Mouse (Mus musculus) liver, embryonic 15.5 days (tissue): ENCODE measurements at regions not wholly inside any gene's neighbourhood (a gene's known extent, or its start where the extent isn't known, plus 50 kb on each side); places are given as distances from the start of the nearest gene placed in this dataset.

ENCODE experiments used
- ATAC-seq: fragments of 200-750 bp; cut with Nextera tagmentation; 2 replicates; pipeline ENCODE4 v1.8.0; 2017; ENCODE audit warnings: moderate number of reproducible peaks, mild to moderate bottlenecking, moderate library complexity; ENCODE audit not compliant: insufficient read depth
- H3K27ac ChIP-seq: fragments of 300-500 bp; sonication (generic); replicated peaks from 2 replicates; pipeline ENCODE4 v1.5.1; 2015; ENCODE audit warnings: mild to moderate bottlenecking, inconsistent platforms
- H3K27me3 ChIP-seq: fragments of 300-500 bp; sonication (generic); 2 replicates; pipeline ENCODE4 v1.6.1; 2015; ENCODE audit warnings: mild to moderate bottlenecking, inconsistent platforms
- H3K36me3 ChIP-seq: fragments of 300-500 bp; sonication (generic); replicated peaks from 2 replicates; pipeline ENCODE4 v1.6.1; 2015; ENCODE audit warnings: moderate library complexity, mild to moderate bottlenecking, inconsistent platforms
- H3K4me1 ChIP-seq: fragments of 300-500 bp; sonication (generic); replicated peaks from 2 replicates; pipeline ENCODE4 v1.6.1; 2015; ENCODE audit warnings: inconsistent platforms
- H3K4me2 ChIP-seq: fragments of 300-500 bp; sonication (generic); 2 replicates; pipeline ENCODE4 v1.6.1; 2015; ENCODE audit warnings: moderate library complexity, mild to moderate bottlenecking, inconsistent platforms
- H3K4me3 ChIP-seq: fragments of 300-500 bp; sonication (generic); replicated peaks from 2 replicates; pipeline ENCODE4 v1.5.1; 2015; ENCODE audit warnings: mild to moderate bottlenecking, inconsistent platforms
- H3K9ac ChIP-seq: fragments of 300-500 bp; sonication (generic); 2 replicates; pipeline ENCODE4 v1.6.1; 2015; ENCODE audit warnings: moderate library complexity, mild to moderate bottlenecking, inconsistent platforms
- H3K9me3 ChIP-seq: fragments of 300-500 bp; sonication (generic); replicated peaks from 2 replicates; pipeline ENCODE4 v1.6.1; 2016; ENCODE audit warnings: inconsistent platforms
- WGBS: fragments of 180-500 bp; shearing (Covaris S2); methylation state at CpG from one replicate; pipeline ENCODE4 v1.1.7; 2015; ENCODE audit warnings: mixed read lengths; ENCODE audit not compliant: insufficient replicate concordance; 5-methylcytosine and 5-hydroxymethylcytosine counted together

GRCm38 (mm10) chr14:105706756-105707155 is 189.9 kb downstream of the Spry2 start:
- WGBS = 73% methylated on average over 7 of the region's 7 CpGs
- H3K4me2 ChIP-seq = no peak overlapping the region
- H3K4me1 ChIP-seq = no peaks in the 10 kb centered on the region
- no peaks in the 10 kb centered on the region for H3K9me3 ChIP-seq
- H3K27me3 ChIP-seq = no peaks in the 10 kb centered on the region
- no peak overlapping the region for H3K27ac ChIP-seq
- H3K9ac ChIP-seq = no peak overlapping the region
- ATAC-seq = no peak
- H3K4me3 ChIP-seq = no peak overlapping the region
- H3K36me3 ChIP-seq = no peaks in the 10 kb centered on the region

GRCm38 (mm10) chr14:105698616-105699015 is 198.0 kb downstream of the Spry2 start:
- Histone ChIP-seq H3K27ac (no peak overlapping the region), H3K36me3 (no peaks in the 10 kb centered on the region), H3K4me2 (no peak overlapping the region), H3K4me3 (no peak overlapping the region), H3K27me3 (no peaks in the 10 kb centered on the region), H3K9me3 (no peaks in the 10 kb centered on the region), H3K4me1 (no peaks in the 10 kb centered on the region), H3K9ac (no peak overlapping the region)
- no peak for ATAC-seq
- WGBS = 43% methylated on average over 1 of the region's 1 CpGs

GRCm38 (mm10) chr14:105698086-105698485 is 198.5 kb downstream of the Spry2 start:
- Histone ChIP-seq H3K27me3 (no peaks in the 10 kb centered on the region), H3K9ac (no peak overlapping the region), H3K4me1 (no peaks in the 10 kb centered on the region), H3K27ac (no peak overlapping the region), H3K4me3 (no peak overlapping the region), H3K36me3 (no peaks in the 10 kb centered on the region), H3K4me2 (no peak overlapping the region), H3K9me3 (no peaks in the 10 kb centered on the region)
- WGBS = 50% methylated on average over 1 of the region's 1 CpGs
- no peak for ATAC-seq

GRCm38 (mm10) chr14:105697398-105697797 is 199.2 kb downstream of the Spry2 start:
- Histone ChIP-seq H3K4me1 (no peaks in the 10 kb centered on the region), H3K4me3 (no peak overlapping the region), H3K27ac (no peak overlapping the region), H3K27me3 (no peaks in the 10 kb centered on the region), H3K36me3 (no peaks in the 10 kb centered on the region), H3K9me3 (no peaks in the 10 kb centered on the region), H3K4me2 (no peak overlapping the region), H3K9ac (no peak overlapping the region)
- ATAC-seq = no peak
- 66% methylated on average over 13 of the region's 13 CpGs for WGBS

GRCm38 (mm10) chr14:105694969-105695368 is 201.7 kb downstream of the Spry2 start:
- Histone ChIP-seq H3K4me3 (no peak overlapping the region), H3K4me1 (no peaks in the 10 kb centered on the region), H3K4me2 (no peak overlapping the region), H3K27ac (no peak overlapping the region), H3K36me3 (no peaks in the 10 kb centered on the region), H3K9ac (no peak overlapping the region), H3K27me3 (no peaks in the 10 kb centered on the region), H3K9me3 (no peaks in the 10 kb centered on the region)
- ATAC-seq = no peak

GRCm38 (mm10) chr14:105693713-105694112 is 202.9 kb downstream of the Spry2 start:
- 39% methylated on average over 4 of the region's 4 CpGs for WGBS
- no peak for ATAC-seq
- H3K9ac ChIP-seq = no peak overlapping the region

GRCm38 (mm10) chr14:105684826-105685465 is 211.7 kb downstream of the Spry2 start:
- H3K9ac ChIP-seq = no peak overlapping the region
- H3K4me3 ChIP-seq = no peak overlapping the region
- no peak overlapping the region for H3K4me2 ChIP-seq
- H3K36me3 ChIP-seq = no peaks in the 10 kb centered on the region
- H3K9me3 ChIP-seq = no peaks in the 10 kb centered on the region
- H3K27me3 ChIP-seq = no peaks in the 10 kb centered on the region
- H3K4me1 ChIP-seq = no peaks in the 10 kb centered on the region
- ATAC-seq = no peak
- no peak overlapping the region for H3K27ac ChIP-seq
- WGBS = 62% methylated on average over 11 of the region's 11 CpGs

More at GRCm38 (mm10) chr14:105693713-105694112, 202.9 kb downstream of the Spry2 start:
- H3K36me3 ChIP-seq = no peaks in the 10 kb centered on the region
- H3K4me3 ChIP-seq = no peak overlapping the region
- H3K4me2 ChIP-seq = no peak overlapping the region
- no peak overlapping the region for H3K27ac ChIP-seq
- no peaks in the 10 kb centered on the region for H3K27me3 ChIP-seq
- H3K9me3 ChIP-seq = no peaks in the 10 kb centered on the region
- H3K4me1 ChIP-seq = no peaks in the 10 kb centered on the region

GRCm38 (mm10) chr14:105684329-105684728 is 212.3 kb downstream of the Spry2 start:
- no peak overlapping the region for H3K9ac ChIP-seq
- no peak overlapping the region for H3K4me2 ChIP-seq
- ATAC-seq = no peak
- no peaks in the 10 kb centered on the region for H3K4me1 ChIP-seq
- H3K27ac ChIP-seq = no peak overlapping the region
- H3K4me3 ChIP-seq = no peak overlapping the region
- H3K9me3 ChIP-seq = no peaks in the 10 kb centered on the region
- no peaks in the 10 kb centered on the region for H3K27me3 ChIP-seq
- WGBS = 54% methylated on average over 2 of the region's 2 CpGs
- H3K36me3 ChIP-seq = no peaks in the 10 kb centered on the region

- Histone ChIP-seq H3K9ac (no peak overlapping the region), H3K4me3 (no peak overlapping the region), H3K36me3 (no peaks in the 10 kb centered on the region), H3K27ac (no peak overlapping the region), H3K27me3 (no peaks in the 10 kb centered on the region), H3K4me1 (no peaks in the 10 kb centered on the region), H3K4me2 (no peak overlapping the region), H3K9me3 (no peaks in the 10 kb centered on the region)
- WGBS = 25% methylated on average over 4 of the region's 4 CpGs
- no peak for ATAC-seq
Measured at GRCm38 (mm10) chr14:105676646-105676930, 220.0 kb downstream of the Spry2 start.

GRCm38 (mm10) chr14:105675801-105676645 is 220.6 kb downstream of the Spry2 start:
- no peak overlapping the region for H3K9ac ChIP-seq
- H3K4me2 ChIP-seq = no peak overlapping the region
- no peak for ATAC-seq
- H3K4me3 ChIP-seq = no peak overlapping the region
- H3K27me3 ChIP-seq = no peaks in the 10 kb centered on the region
- no peaks in the 10 kb centered on the region for H3K4me1 ChIP-seq
- H3K9me3 ChIP-seq = no peaks in the 10 kb centered on the region
- 44% methylated on average over 13 of the region's 13 CpGs for WGBS
- no peak overlapping the region for H3K27ac ChIP-seq
- H3K36me3 ChIP-seq = no peaks in the 10 kb centered on the region

- no peak for ATAC-seq
- no peaks in the 10 kb centered on the region for H3K36me3 ChIP-seq
- H3K9me3 ChIP-seq = no peaks in the 10 kb centered on the region
- H3K4me1 ChIP-seq = no peaks in the 10 kb centered on the region
- no peaks in the 10 kb centered on the region for H3K27me3 ChIP-seq
- no peak overlapping the region for H3K9ac ChIP-seq
- H3K27ac ChIP-seq = no peak overlapping the region
- H3K4me3 ChIP-seq = no peak overlapping the region
- H3K4me2 ChIP-seq = no peak overlapping the region
Measured at GRCm38 (mm10) chr14:105675006-105675405, 221.6 kb downstream of the Spry2 start.

- 11% methylated on average over 11 of the region's 11 CpGs for WGBS
- H3K27me3 ChIP-seq = no peaks in the 10 kb centered on the region
- H3K4me2 ChIP-seq = no peak overlapping the region
- ATAC-seq = no peak
- H3K36me3 ChIP-seq = no peaks in the 10 kb centered on the region
- no peaks in the 10 kb centered on the region for H3K9me3 ChIP-seq
- H3K4me3 ChIP-seq = no peak overlapping the region
- H3K27ac ChIP-seq = no peak overlapping the region
- H3K9ac ChIP-seq = no peak overlapping the region
- H3K4me1 ChIP-seq = no peaks in the 10 kb centered on the region
Measured at GRCm38 (mm10) chr14:105668969-105669368, 227.7 kb downstream of the Spry2 start.
